Mouse (Mus musculus) forebrain, embryonic 10.5 days (tissue): Measurements from ENCODE around the gene Scarb1. TPM values are rescaled to one million over a fixed set of nuclear protein-coding genes. Genes with fewer than 3 reads are reported as not detected.

Source experiments
- DNase-seq: peaks from one replicate; pipeline ENCODE4 v3.0.0-alpha.2; 2017; ENCODE audit warnings: low spot score; ENCODE audit errors: extremely low spot score
- H3K27ac ChIP-seq: fragments of 300-500 bp; sonication (generic); 2 replicates; pipeline ENCODE4 v1.5.1; 2016; ENCODE audit warnings: mild to moderate bottlenecking
- H3K27me3 ChIP-seq: fragments of 300-500 bp; sonication (generic); 2 replicates; pipeline ENCODE4 v1.6.1; 2016; ENCODE audit warnings: mild to moderate bottlenecking; ENCODE audit not compliant: poor library complexity, severe bottlenecking
- H3K36me3 ChIP-seq: fragments of 300-500 bp; sonication (generic); replicated peaks from 2 replicates; pipeline ENCODE4 v1.6.1; 2016; ENCODE audit warnings: mild to moderate bottlenecking, moderate library complexity
- H3K4me1 ChIP-seq: fragments of 300-500 bp; sonication (generic); 2 replicates; pipeline ENCODE4 v1.6.1; 2016
- H3K4me3 ChIP-seq: fragments of 300-500 bp; sonication (generic); 2 replicates; pipeline ENCODE4 v1.5.1; 2016; ENCODE audit warnings: mild to moderate bottlenecking, moderate library complexity
- H3K9me3 ChIP-seq: fragments of 300-500 bp; sonication (generic); 2 replicates; pipeline ENCODE4 v1.6.1; 2016; ENCODE audit warnings: mild to moderate bottlenecking, moderate library complexity
- WGBS: fragments of 180-500 bp; shearing (Covaris S2); methylation state at CpG from one replicate; pipeline ENCODE4 v1.1.7; 2016; 5-methylcytosine and 5-hydroxymethylcytosine counted together
- polyA plus RNA-seq: library from polyadenylated mRNA; unstranded; fragments of >200 nt; fragmentation: Nextera tagmentation; extraction: Ambion mirVana; gene quantifications from 2 replicates; pipeline ENCODE4 v1.2.1, GENCODE M21; 2016

Gene Scarb1
- polyA plus RNA-seq, 1 experiment from 2014 or later = 51.3 TPM

DNA sequence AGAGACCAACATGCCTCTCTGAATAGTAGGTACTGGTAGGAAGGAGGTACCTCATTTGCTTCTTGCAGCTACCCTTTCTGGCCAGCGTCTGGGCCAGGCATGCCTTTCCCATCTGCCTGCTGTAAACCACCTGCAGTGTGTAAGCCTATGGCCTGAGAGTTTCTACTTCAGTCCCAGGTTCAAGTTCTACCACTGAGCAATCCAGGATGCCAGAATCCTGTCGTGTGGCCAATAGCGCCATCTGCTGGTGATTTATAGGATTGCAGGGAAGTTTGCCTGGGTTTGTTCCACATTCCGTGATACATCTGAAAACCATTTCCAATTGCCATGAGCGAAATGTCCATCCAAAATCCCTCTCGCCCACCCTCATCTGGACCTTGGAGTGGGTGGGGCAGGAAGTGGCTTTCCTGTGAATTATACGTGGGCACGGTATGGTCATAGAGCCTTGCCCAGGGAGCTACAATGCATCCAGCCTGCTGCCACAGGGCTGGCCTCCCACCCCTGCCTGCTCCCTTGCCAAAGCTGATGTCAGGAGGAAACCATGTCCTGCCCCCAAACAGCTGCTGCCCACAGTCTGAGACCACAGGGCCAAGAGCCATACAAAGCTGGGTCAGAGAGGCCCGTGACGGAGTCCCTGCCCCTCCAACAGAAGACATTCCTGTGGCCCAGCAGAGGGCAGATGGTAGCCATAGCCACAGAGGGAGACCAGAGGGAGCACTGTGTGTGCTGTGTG is 72.7 kb downstream of the Scarb1 start:
- 24% methylated on average over 10 of the region's 10 CpGs for WGBS
- Histone ChIP-seq H3K27ac (peak overlapping the region; percentile 53; the same call in 1 of the 2 replicates), H3K9me3 (no peaks in the 10 kb centered on the region)

DNA sequence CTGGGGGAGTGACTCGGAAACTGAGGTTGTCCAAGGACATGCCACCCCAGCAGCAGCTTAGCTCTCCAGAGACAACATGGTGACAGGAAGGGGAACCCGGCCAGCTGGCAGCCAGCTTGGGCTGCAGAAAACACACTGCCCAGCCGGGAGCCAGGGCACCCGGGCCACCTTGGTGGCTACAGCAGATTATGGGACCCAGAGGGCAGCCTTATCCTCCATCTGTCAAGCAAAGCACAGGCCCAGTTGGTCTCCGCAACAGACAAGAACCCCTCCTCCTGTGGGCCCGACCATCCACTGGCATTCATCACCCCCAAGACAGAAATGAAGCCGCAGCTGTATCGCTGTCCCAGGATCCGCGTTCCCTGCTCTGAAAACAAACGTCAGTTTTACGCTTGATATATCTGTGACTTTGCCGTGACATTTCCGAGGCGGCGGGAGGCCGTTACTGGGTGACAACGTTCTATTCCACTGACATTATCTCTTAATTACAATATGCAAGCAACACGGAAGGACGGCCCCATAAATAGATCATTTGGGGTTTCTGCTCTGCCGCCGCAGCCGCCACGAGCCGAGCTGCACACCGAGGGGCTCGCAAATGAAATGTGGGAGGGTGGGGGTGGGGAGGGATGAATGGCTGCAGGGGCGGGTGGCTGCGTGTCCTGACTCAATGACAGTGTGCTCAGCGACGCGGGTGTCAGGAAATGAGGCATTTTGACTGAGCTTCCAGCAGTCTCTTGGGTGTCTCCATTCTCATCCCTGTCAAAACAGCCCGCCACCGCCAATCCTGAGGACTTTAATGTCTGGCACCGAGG is 73.5 kb downstream of the Scarb1 start:
- Histone ChIP-seq H3K4me1 (peaks cover 26% of the 10 kb centered on the region), H3K27ac (no peak overlapping the region), H3K27me3 (no peaks in the 10 kb centered on the region), H3K36me3 (no peaks in the 10 kb centered on the region), H3K4me3 (no peak overlapping the region), H3K9me3 (no peaks in the 10 kb centered on the region)
- WGBS = 76% methylated on average over 35 of the region's 35 CpGs
- no peak for DNase-seq

More for the DNA sequence above, 72.7 kb downstream of the Scarb1 start:
- peaks cover 22% of the 10 kb centered on the region for H3K4me1 ChIP-seq
- no peak overlapping the region for H3K4me3 ChIP-seq
- peak; percentile 72 for DNase-seq
- H3K27me3 ChIP-seq = no peaks in the 10 kb centered on the region
- H3K36me3 ChIP-seq = no peaks in the 10 kb centered on the region

DNA sequence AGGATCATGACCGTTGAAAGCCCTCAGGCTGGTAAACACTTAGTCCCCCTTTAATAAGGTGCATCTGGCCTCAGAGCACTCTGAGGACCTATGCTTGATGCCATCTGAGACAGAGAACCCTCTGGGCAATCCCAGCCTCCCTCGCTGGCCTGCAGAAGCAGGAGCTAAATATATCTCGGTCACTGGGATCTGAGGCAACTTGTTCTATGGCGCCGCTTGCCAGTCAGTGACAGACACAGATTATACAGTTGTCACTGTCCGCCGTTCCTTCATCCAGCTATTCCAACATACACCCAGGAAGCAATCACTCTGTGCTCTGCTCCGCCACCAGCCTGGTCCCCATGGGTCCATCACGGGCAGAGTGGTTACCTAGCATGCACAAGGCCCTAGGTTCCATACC is 74.8 kb downstream of the Scarb1 start:
- no peak overlapping the region for H3K4me3 ChIP-seq
- H3K4me1 ChIP-seq = peaks cover 34% of the 10 kb centered on the region
- H3K27me3 ChIP-seq = no peaks in the 10 kb centered on the region
- H3K9me3 ChIP-seq = no peaks in the 10 kb centered on the region
- DNase-seq = no peak
- H3K36me3 ChIP-seq = no peaks in the 10 kb centered on the region
- H3K27ac ChIP-seq = no peak overlapping the region
- 82% methylated on average over 9 of the region's 9 CpGs for WGBS

GRCm38 (mm10) chr5:125264700-125265099 is 76.2 kb downstream of the Scarb1 start:
- WGBS = 89% methylated on average over 17 of the region's 17 CpGs
- H3K4me1 ChIP-seq = peaks cover 37% of the 10 kb centered on the region
- no peaks in the 10 kb centered on the region for H3K27me3 ChIP-seq
- no peak for DNase-seq
- H3K27ac ChIP-seq = peak overlapping the region; percentile 17; the same call in 1 of the 2 replicates
- no peaks in the 10 kb centered on the region for H3K9me3 ChIP-seq
- H3K36me3 ChIP-seq = no peaks in the 10 kb centered on the region
- H3K4me3 ChIP-seq = no peak overlapping the region

- 61% methylated on average over 7 of the region's 7 CpGs for WGBS
- no peaks in the 10 kb centered on the region for H3K9me3 ChIP-seq
- no peak overlapping the region for H3K4me3 ChIP-seq
- H3K4me1 ChIP-seq = peaks cover 28% of the 10 kb centered on the region
- H3K27ac ChIP-seq = no peak overlapping the region
- peaks cover 4% of the 10 kb centered on the region; the same call in 1 of the 2 replicates for H3K27me3 ChIP-seq
- H3K36me3 ChIP-seq = no peaks in the 10 kb centered on the region
- no peak for DNase-seq
Measured at GRCm38 (mm10) chr5:125262578-125262977, 78.3 kb downstream of the Scarb1 start.

- H3K36me3 ChIP-seq = no peaks in the 10 kb centered on the region
- peaks cover 12% of the 10 kb centered on the region for H3K4me1 ChIP-seq
- no peak overlapping the region for H3K27ac ChIP-seq
- H3K4me3 ChIP-seq = no peak overlapping the region
- DNase-seq = no peak
- WGBS = 55% methylated on average over 5 of the region's 5 CpGs
- H3K27me3 ChIP-seq = no peaks in the 10 kb centered on the region
- peaks cover 4% of the 10 kb centered on the region; the same call in 1 of the 2 replicates for H3K9me3 ChIP-seq
Measured at GRCm38 (mm10) chr5:125253917-125254316, 87.0 kb downstream of the Scarb1 start.

GRCm38 (mm10) chr5:125253448-125253847 is 87.4 kb downstream of the Scarb1 start:
- DNase-seq = no peak
- H3K9me3 ChIP-seq = peaks cover 4% of the 10 kb centered on the region; the same call in 1 of the 2 replicates
- 91% methylated on average over 3 of the region's 3 CpGs for WGBS
- no peak overlapping the region for H3K4me3 ChIP-seq
- H3K27ac ChIP-seq = no peak overlapping the region
- peaks cover 13% of the 10 kb centered on the region for H3K4me1 ChIP-seq
- no peaks in the 10 kb centered on the region for H3K36me3 ChIP-seq
- no peaks in the 10 kb centered on the region for H3K27me3 ChIP-seq

DNA sequence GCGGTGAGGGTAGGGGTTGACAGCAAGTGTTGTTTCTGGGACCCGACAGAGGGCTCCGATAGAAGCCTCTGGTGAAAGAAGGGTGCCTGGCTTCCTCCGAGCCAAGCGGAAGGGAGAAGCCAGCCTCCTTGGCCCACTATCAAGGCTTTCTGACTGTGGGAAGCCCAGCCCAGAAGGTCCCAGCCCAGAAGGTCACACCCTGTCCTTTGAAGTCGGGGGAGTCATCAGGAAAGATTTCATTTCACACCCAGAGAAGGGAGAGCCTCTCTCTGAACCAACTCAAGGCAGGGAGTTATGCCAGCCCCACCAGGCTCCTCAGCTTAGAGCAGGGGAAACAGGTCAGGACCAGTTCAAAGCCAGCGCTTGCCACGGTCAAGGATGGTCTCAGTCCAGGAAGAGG is 88.2 kb downstream of the Scarb1 start:
- Histone ChIP-seq H3K27me3 (0 out of 2 replicates have a peak, but pooled peaks cover under 1% of the 10 kb centered on the region), H3K36me3 (no peaks in the 10 kb centered on the region), H3K9me3 (peaks cover 4% of the 10 kb centered on the region; the same call in 1 of the 2 replicates), H3K4me1 (peaks cover 13% of the 10 kb centered on the region), H3K4me3 (no peak overlapping the region), H3K27ac (0 out of 2 replicates have a peak overlapping the region, but pooled peaks have one; percentile 30)
- WGBS = 89% methylated on average over 8 of the region's 8 CpGs
- no peak for DNase-seq

GRCm38 (mm10) chr5:125251885-125252615 is 88.8 kb downstream of the Scarb1 start:
- DNase-seq = no peak
- Histone ChIP-seq H3K36me3 (no peaks in the 10 kb centered on the region), H3K4me3 (no peak overlapping the region), H3K9me3 (peaks cover 4% of the 10 kb centered on the region; the same call in 1 of the 2 replicates), H3K27me3 (0 out of 2 replicates have a peak, but pooled peaks cover 6% of the 10 kb centered on the region), H3K4me1 (peaks cover 13% of the 10 kb centered on the region), H3K27ac (0 out of 2 replicates have a peak overlapping the region, but pooled peaks have one; percentile 30)
- 61% methylated on average over 15 of the region's 15 CpGs for WGBS

GRCm38 (mm10) chr5:125249187-125249586 is 91.7 kb downstream of the Scarb1 start:
- no peak for DNase-seq
- Histone ChIP-seq H3K9me3 (no peaks in the 10 kb centered on the region), H3K4me3 (no peak overlapping the region), H3K4me1 (peaks cover 34% of the 10 kb centered on the region), H3K27me3 (peaks cover 15% of the 10 kb centered on the region), H3K27ac (no peak overlapping the region), H3K36me3 (no peaks in the 10 kb centered on the region)
- 61% methylated on average over 6 of the region's 6 CpGs for WGBS

DNA sequence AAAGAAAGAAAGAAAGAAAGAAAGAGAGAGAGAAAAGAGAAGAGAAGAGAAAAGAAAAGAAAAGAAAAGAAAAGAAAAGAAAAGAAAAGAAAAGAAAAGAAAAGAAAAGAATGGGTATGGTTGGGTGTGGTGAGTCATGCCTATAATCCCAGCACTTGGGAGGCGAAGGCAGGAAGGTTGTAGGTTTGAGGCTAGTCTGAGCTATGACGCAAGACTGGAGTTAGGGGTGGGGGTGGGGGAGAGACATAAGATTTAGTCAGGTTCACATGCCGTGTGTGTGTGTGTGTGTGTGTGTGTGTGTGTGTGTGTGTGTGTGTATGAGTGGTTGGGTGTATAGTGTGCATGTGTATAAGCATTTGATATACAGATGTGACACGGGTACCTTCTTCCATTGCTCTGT is 94.2 kb downstream of the Scarb1 start:
- H3K27ac ChIP-seq = no peak overlapping the region
- no peaks in the 10 kb centered on the region for H3K36me3 ChIP-seq
- 87% methylated on average over 4 of the region's 4 CpGs for WGBS
- H3K4me1 ChIP-seq = peaks cover 48% of the 10 kb centered on the region
- no peak for DNase-seq
- peaks cover 20% of the 10 kb centered on the region for H3K27me3 ChIP-seq
- H3K9me3 ChIP-seq = no peaks in the 10 kb centered on the region
- H3K4me3 ChIP-seq = no peak overlapping the region

DNA sequence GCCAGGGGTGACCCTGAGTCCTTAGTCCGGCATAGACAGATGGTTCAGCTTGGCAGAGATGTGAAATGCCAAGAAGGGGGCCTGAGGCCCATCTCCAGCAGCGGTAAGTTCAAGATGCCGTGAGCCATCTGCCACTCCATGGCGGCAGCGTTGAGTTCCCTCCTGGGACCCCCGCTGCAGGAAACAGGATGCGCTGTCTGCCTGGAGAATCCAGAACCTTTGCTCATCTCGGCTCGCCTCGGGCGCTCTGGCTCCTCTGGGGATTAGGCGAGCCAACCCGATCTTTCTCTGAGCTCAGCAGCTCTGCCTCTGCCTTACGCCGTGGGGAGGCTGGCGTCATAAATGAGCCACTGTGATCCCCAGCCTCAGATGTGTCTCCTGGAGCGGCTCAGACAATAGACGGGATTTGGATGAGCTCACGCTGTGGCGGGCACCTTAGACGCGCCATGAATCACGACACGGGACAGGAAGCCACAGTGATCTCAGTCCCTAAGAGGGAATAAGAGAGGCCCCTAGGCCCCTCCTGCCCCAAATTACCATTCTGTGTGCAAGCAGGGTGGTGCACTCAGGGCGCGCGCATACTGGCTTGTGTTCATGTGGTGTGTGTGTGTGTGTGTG is 95.3 kb downstream of the Scarb1 start:
- WGBS = 2% methylated on average over 27 of the region's 27 CpGs
- Histone ChIP-seq H3K9me3 (no peaks in the 10 kb centered on the region), H3K27ac (peak overlapping the region; percentile 87), H3K4me3 (peak overlapping the region; percentile 50), H3K36me3 (no peaks in the 10 kb centered on the region), H3K27me3 (peaks cover 20% of the 10 kb centered on the region), H3K4me1 (peaks cover 55% of the 10 kb centered on the region)
- peak; percentile 63 for DNase-seq
